Mouse (Mus musculus): ENCODE data around the gene Panx2. TPM values are rescaled to one million over a fixed set of nuclear protein-coding genes. Genes with fewer than 3 reads are reported as not detected.

Panx2 gene
- polyA plus RNA-seq, 1 experiment from 2014 or later, result 3.4 TPM

- Histone ChIP-seq H3K4me3 (no peak overlapping the region), H3K27ac (replicated peaks) (no peak overlapping the region), H3K27me3 (peaks cover 78% of the 10 kb centered on the region), H3K4me1 (replicated peaks) (peaks cover 22% of the 10 kb centered on the region), H3K36me3 (no peaks in the 10 kb centered on the region), H3K9me3 (no peaks in the 10 kb centered on the region), H3K4me2 (no peak overlapping the region), H3K9ac (no peak overlapping the region)
- WGBS, result 89% methylated on average over 5 of the region's 5 CpGs
- ATAC-seq (ENCODE audit: low read depth), result no peak
Observed at GRCm38 (mm10) chr15:89062518-89062910, 3.0 kb downstream of the Panx2 start.

- peaks cover 78% of the 10 kb centered on the region for H3K27me3 ChIP-seq
- 74% methylated on average over 7 of the region's 7 CpGs for WGBS
Observed at GRCm38 (mm10) chr15:89063001-89063400, 3.5 kb downstream of the Panx2 start.

DNA sequence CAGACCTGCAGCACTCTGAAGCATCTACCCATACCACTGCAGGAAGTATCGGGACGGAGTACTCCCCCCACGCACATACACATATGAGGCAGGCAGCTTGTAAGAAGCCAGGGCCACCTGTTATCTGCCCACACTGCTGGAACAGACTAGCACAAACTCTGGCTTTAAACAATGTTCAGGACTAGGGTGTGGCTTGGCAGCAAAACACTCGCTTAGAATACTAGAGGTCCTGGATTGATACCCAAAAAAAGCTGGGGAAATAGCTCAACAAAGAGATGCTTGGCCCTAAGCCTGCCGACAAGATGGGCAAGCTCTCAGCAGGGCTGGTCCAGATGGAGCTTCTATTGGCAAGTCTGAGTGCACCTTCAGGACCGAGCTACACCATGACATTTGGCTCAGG is 4.0 kb downstream of the Panx2 start:
- WGBS, result 67% methylated on average over 6 of the region's 6 CpGs
- no peak overlapping the region for H3K4me3 ChIP-seq
- no peak overlapping the region for H3K4me2 ChIP-seq
- H3K36me3 ChIP-seq, result peaks cover 8% of the 10 kb centered on the region
- no peak overlapping the region for H3K27ac ChIP-seq (replicated peaks)
- ATAC-seq (ENCODE audit: low read depth), result no peak
- H3K27me3 ChIP-seq, result peaks cover 78% of the 10 kb centered on the region
- no peaks in the 10 kb centered on the region for H3K9me3 ChIP-seq
- H3K9ac ChIP-seq, result no peak overlapping the region
- H3K4me1 ChIP-seq (replicated peaks), result peaks cover 28% of the 10 kb centered on the region

More at GRCm38 (mm10) chr15:89063001-89063400, 3.5 kb downstream of the Panx2 start:
- H3K4me2 ChIP-seq, result no peak overlapping the region
- H3K9ac ChIP-seq, result no peak overlapping the region
- H3K36me3 ChIP-seq, result peaks cover 3% of the 10 kb centered on the region
- H3K27ac ChIP-seq (replicated peaks), result no peak overlapping the region
- H3K4me1 ChIP-seq (replicated peaks), result peaks cover 27% of the 10 kb centered on the region
- H3K9me3 ChIP-seq, result no peaks in the 10 kb centered on the region
- no peak overlapping the region for H3K4me3 ChIP-seq
- no peak for ATAC-seq (ENCODE audit: low read depth)

- Histone ChIP-seq H3K36me3 (peaks cover 8% of the 10 kb centered on the region), H3K4me2 (no peak overlapping the region), H3K9me3 (no peaks in the 10 kb centered on the region), H3K27ac (replicated peaks) (no peak overlapping the region), H3K4me3 (no peak overlapping the region), H3K9ac (no peak overlapping the region), H3K27me3 (peaks cover 84% of the 10 kb centered on the region), H3K4me1 (replicated peaks) (peaks cover 19% of the 10 kb centered on the region)
- no peak for ATAC-seq (ENCODE audit: low read depth)
- WGBS, result 92% methylated on average over 5 of the region's 5 CpGs
Observed at GRCm38 (mm10) chr15:89064891-89065290, 5.4 kb downstream of the Panx2 start.

- H3K4me2 ChIP-seq, result no peak overlapping the region
- no peaks in the 10 kb centered on the region for H3K9me3 ChIP-seq
- no peak overlapping the region for H3K9ac ChIP-seq
- WGBS, result 33% methylated on average over 35 of the region's 35 CpGs
- peaks cover 69% of the 10 kb centered on the region for H3K27me3 ChIP-seq
- H3K27ac ChIP-seq (replicated peaks), result no peak overlapping the region
- no peak for ATAC-seq (ENCODE audit: low read depth)
- H3K36me3 ChIP-seq, result peaks cover 8% of the 10 kb centered on the region
- 0 out of 2 replicates have a peak, but pooled peaks cover 6% of the 10 kb centered on the region for H3K4me1 ChIP-seq (replicated peaks)
- H3K4me3 ChIP-seq, result no peak overlapping the region
Observed at GRCm38 (mm10) chr15:89067609-89068008, 8.1 kb downstream of the Panx2 start.

DNA sequence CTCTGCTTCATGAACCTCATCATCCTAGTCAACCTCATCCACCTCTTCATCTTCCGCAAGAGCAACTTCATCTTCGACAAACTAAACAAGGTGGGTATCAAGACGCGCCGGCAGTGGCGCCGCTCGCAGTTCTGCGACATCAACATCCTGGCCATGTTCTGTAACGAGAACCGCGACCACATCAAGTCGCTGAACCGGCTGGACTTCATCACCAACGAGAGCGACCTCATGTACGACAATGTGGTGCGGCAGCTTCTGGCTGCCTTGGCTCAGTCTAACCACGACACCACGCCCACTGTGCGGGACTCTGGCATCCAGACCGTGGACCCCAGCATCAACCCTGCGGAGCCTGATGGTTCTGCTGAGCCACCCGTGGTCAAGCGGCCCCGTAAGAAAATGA is 8.7 kb downstream of the Panx2 start:
- 0 out of 2 replicates have a peak, but pooled peaks cover 6% of the 10 kb centered on the region for H3K4me1 ChIP-seq (replicated peaks)
- no peak overlapping the region for H3K9ac ChIP-seq
- H3K4me2 ChIP-seq, result no peak overlapping the region
- H3K27me3 ChIP-seq, result peaks cover 62% of the 10 kb centered on the region
- H3K27ac ChIP-seq (replicated peaks), result no peak overlapping the region
- 37% methylated on average over 26 of the region's 26 CpGs for WGBS
- H3K36me3 ChIP-seq, result peaks cover 8% of the 10 kb centered on the region
- ATAC-seq (ENCODE audit: low read depth), result no peak
- no peak overlapping the region for H3K4me3 ChIP-seq
- H3K9me3 ChIP-seq, result no peaks in the 10 kb centered on the region

GRCm38 (mm10) chr15:89069336-89069840 is 9.9 kb downstream of the Panx2 start:
- Histone ChIP-seq H3K4me2 (no peak overlapping the region), H3K9me3 (no peaks in the 10 kb centered on the region), H3K27me3 (peaks cover 57% of the 10 kb centered on the region), H3K4me1 (replicated peaks) (peaks cover 11% of the 10 kb centered on the region), H3K9ac (no peak overlapping the region), H3K36me3 (peaks cover 8% of the 10 kb centered on the region), H3K4me3 (no peak overlapping the region), H3K27ac (replicated peaks) (no peak overlapping the region)
- WGBS, result 81% methylated on average over 19 of the region's 19 CpGs
- ATAC-seq (ENCODE audit: low read depth), result no peak

DNA sequence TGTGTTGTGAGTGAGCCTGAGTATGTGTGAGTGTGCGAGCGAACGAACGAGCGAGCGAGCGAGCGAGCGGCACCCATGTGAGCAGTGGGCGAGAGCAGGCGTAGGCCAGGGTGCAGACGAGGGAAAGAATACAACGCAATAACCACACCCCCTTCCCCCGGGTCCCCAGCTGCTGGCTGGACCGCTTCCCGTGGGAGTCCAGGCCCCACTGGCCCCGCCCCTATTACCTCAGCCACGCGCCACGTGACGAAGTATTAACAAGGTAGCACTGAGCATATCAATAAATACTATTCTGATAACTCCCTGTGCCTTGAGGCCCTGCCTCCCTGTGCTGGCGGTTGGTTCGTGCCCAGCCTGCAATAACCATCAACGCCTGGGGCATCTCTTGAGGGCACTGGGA is 11.1 kb downstream of the Panx2 start:
- Histone ChIP-seq H3K4me1 (replicated peaks) (peaks cover 22% of the 10 kb centered on the region), H3K36me3 (peaks cover 8% of the 10 kb centered on the region), H3K27ac (replicated peaks) (no peak overlapping the region), H3K27me3 (peaks cover 46% of the 10 kb centered on the region), H3K9ac (no peak overlapping the region), H3K4me2 (no peak overlapping the region), H3K9me3 (no peaks in the 10 kb centered on the region), H3K4me3 (no peak overlapping the region)
- no peak for ATAC-seq (ENCODE audit: low read depth)
- 71% methylated on average over 24 of the region's 24 CpGs for WGBS

DNA sequence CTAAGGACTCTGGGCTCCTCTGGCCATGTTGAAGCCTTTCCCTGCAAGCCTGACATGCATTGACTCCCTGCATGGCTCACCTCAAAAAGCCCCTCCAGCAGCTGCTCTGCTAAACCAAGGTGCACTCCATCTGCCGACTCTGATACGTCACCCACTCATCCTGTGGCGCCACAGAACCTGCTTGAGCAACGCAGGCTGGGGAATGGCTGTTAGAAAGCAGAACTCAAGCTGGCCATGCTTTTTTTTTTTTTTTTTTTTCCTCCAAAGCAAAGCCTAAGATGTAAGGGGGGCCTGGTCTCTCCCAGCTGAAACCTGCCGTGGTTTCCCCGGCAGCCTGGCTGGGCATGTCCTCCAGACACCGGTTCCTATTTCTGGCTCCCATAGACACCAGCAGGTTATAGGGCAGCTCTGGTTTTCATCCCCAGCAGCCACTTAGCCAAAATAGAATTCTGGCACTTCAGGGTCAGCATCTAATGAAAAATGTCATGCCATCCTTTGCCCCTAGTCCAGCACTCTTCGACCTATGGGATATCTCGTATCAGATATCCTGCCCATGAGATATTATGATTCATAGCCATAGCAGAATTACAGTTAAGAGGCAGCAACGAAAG is 14.6 kb downstream of the Panx2 start:
- peak overlapping the region; percentile 97 for H3K9ac ChIP-seq
- H3K4me2 ChIP-seq, result no peak overlapping the region
- 84% methylated on average over 10 of the region's 10 CpGs for WGBS

DNA sequence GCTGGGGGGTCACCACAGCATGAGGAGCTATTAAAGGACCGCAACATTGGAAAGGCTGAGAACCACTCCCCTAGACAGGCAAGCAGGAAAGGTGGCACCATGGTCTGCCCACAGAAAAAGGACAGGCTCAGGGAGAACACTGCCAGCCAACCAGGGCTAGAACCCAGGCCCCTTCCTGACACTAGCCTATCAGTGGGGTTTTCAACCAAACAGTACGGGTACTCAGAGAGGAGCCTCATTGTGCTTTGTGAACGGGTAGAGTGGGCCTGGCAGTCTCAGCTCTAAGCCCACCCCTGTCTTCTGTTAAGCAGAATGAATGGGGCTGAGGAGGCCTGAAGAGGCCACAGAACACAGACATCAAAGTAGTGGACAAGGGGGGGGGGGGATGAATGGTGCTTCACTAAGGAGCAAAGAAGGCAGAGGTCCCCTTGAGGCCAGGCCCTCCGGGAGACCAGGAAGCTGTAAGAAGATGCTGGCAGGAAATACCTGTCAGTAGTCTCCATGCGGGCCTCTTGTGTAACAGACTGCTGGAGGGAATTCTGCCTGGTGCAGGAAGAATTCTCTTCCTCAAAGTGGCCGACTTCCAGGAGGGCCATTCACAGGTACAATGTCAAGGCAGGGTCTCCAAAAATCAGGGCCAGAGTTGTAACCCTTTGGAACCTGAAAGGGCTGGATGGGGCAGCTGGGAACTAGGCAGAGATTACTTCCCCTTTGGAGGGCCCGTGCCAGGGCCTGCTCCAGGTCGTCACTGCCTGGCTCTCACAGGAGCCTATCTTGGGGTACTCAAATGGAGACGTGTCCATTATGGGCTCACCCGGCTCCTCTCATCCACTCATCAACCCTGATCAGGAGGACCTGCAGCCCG is 15.3 kb downstream of the Panx2 start, which contains the start of gene Trabd:
TSS of gene Trabd (plus strand) at position 512 of the 865 bp plus-strand sequence.
- Histone ChIP-seq H3K9ac (peak within 1 kb of the TSS; percentile 97), H3K36me3 (no peaks in the 10 kb centered on the region; the same call in 1 of the 2 replicates), H3K9me3 (no peaks in the 10 kb centered on the region), H3K27me3 (peaks cover 4% of the 10 kb centered on the region), H3K4me3 (peak within 1 kb of the TSS; percentile 85), H3K4me1 (replicated peaks) (peaks cover 44% of the 10 kb centered on the region), H3K27ac (replicated peaks) (peak within 1 kb of the TSS; percentile 93), H3K4me2 (peak within 1 kb of the TSS; percentile 95)
- ATAC-seq (ENCODE audit: low read depth), result no peak
- 27% methylated on average over 11 of the region's 11 CpGs for WGBS

More for the DNA sequence above, 14.6 kb downstream of the Panx2 start:
- Histone ChIP-seq H3K4me1 (replicated peaks) (peaks cover 40% of the 10 kb centered on the region), H3K27me3 (peaks cover 11% of the 10 kb centered on the region), H3K36me3 (no peaks in the 10 kb centered on the region; the same call in 1 of the 2 replicates), H3K27ac (replicated peaks) (0 out of 2 replicates have a peak overlapping the region, but pooled peaks have one; percentile 93), H3K4me3 (no peak overlapping the region), H3K9me3 (no peaks in the 10 kb centered on the region)
- ATAC-seq (ENCODE audit: low read depth), result no peak

DNA sequence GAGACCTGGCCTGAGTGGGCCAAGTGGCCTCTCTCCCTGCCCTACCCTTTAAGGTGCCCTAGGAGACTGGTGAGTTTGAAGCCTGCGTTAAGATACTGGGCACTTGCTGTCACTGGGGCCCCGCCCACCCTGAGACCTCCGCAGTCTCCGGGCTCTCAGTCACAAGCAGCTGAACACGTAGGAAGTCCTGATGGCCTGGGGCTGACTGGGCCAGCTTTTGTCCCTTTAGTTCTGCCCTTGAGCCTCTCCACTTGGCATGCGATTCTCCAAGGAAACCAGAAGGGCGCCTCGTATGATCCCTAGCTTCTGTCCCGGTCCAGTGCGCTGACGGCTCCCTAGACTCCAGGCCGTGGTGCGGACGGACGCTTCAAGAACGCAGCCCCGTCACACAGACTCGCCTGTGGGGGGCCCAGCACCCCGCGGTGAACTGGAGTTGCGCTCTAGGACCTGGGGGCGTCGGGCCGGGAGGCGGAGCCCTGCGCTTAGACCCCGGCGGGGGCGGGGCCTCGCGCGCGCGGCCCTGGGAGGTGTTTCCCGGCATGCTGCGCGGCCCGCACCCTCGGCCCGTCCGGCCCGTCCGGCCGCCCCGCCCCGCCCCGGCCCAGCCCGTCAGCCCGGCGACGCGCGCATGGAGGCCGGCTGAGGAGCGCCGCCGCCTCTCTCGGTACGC is 16.1 kb downstream of the Panx2 start:
- H3K9ac ChIP-seq, result peak overlapping the region; percentile 97
- peak overlapping the region; percentile 95 for H3K4me2 ChIP-seq
- no peaks in the 10 kb centered on the region; the same call in 1 of the 2 replicates for H3K27me3 ChIP-seq
- peak overlapping the region; percentile 85 for H3K4me3 ChIP-seq
- WGBS, result under 1% methylated on average over 34 of the region's 59 CpGs
- H3K9me3 ChIP-seq, result no peaks in the 10 kb centered on the region
- peaks cover 44% of the 10 kb centered on the region for H3K4me1 ChIP-seq (replicated peaks)
- H3K36me3 ChIP-seq, result peaks cover under 1% of the 10 kb centered on the region; the same call in 1 of the 2 replicates
- peak; percentile 92 for ATAC-seq (ENCODE audit: low read depth)
- peak overlapping the region; percentile 93 for H3K27ac ChIP-seq (replicated peaks)
